Mouse (Mus musculus) monocyte, adult 2 months (primary cell): ENCODE results near the gene Unc13d.

Experiments used
- DNase-seq, 2 experiments: peaks; one replicate each; pipeline ENCODE4 v3.0.0; 2022; ENCODE audit warnings: low spot score in 2 of 2, low read depth in 1 of 2

Unc13d gene

DNA sequence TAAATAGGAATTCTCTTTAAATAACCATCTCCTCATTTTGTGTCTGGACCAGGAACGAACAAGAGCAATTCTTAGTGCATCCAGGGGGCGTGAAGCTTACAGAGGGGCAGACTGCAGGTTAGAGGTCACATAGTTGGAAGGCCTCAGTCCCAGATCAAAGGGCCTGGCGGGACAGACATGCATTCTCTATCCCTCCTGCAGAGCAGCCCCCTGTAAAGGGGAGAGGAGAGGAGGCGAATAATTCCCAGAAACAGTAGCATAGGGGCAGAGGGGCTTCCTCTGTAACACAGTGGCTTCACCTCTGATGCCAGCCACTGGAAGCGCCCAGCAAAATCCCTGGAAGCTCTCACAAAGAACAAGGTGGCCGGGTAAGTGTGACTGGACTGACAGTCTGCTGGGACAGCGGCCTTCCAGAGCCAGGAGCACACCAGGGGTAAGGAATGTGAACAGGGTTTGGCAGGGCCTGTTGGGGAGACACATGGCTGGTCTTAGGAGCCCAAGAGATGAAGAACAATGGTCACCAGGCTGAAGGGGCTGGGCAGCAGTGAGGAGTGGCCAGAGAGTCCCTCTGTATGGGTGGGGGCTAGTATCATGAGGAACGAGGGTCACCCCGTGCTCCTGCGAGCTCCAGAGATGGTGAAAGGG is 1.0 kb upstream of the Unc13d start:
- no peak for DNase-seq

GRCm38 (mm10) chr11:116078221-116078620 is 460 bp upstream of the Unc13d start:
- DNase-seq, result peak in 1 of 2 experiments; percentile 67

DNA sequence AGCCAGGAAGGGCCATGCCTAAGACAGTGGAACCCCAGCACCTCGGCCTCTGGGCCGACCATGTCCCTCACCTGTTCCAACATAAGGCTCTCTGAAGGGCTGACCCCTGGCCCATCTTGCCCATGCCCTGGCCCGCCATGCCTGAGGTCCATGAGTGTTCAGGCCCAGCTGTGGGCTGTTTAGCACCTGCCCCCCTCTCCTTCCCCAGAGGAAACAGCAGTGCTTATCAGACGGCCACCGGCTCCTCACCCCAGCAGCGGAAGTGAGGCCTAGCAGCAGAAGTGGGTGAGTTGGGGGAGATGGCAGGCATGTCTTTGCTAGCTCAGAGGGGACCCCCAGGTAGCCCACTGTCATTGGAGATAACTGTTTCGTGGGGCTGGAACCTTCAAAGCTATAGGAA is 925 bp downstream of the Unc13d start:
- no peak for DNase-seq

GRCm38 (mm10) chr11:116076266-116076540 is 1.6 kb downstream of the Unc13d start:
- no peak for DNase-seq

GRCm38 (mm10) chr11:116075539-116076265 is 2.1 kb downstream of the Unc13d start:
- no peak for DNase-seq

DNA sequence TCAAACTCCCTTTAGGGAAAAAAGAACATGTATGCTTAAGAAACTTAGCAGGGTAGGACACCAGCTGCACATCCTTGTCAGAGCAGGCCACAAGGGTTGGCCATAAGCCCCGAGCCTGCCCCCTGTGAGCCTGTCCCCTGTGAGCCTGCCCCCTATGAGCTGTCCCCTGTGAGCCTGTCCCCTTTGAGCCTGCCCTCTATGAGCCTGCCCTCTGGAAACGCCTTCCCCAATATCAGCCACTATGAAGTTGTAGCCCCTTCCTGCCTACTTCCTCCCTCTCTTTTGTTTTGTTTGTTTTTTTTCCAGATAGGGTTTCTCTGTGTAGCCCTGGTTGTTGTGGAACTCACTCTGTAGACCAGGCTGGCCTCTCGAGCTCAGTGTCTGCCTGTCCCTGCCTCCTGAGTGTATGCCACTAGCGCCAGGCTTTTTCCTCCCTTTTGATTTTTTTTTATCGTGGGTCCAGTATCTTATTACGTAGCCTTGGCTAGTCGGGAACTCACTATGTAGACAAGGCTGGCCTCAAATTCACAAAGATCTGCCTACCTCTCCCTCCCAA is 3.2 kb downstream of the Unc13d start:
- no peak for DNase-seq

DNA sequence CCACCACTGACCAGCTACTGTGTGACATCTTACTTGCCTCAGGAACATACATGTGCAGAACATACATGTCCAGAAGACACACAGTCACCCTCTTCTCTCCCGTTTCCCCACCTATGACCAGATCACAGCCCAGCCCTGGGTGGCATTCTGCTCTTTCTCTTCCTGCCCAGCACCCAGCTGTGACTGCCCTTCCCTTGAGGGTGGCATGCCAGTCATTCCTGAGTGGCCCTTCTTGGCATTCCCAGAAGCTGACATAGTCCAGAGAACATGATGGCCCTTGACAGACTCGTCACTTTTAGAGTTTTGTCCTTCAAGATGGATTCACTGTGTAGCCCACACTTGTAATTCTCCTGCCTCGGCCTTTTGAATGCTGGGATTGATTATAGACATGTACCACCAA is 5.2 kb downstream of the Unc13d start:
- no peak for DNase-seq

DNA sequence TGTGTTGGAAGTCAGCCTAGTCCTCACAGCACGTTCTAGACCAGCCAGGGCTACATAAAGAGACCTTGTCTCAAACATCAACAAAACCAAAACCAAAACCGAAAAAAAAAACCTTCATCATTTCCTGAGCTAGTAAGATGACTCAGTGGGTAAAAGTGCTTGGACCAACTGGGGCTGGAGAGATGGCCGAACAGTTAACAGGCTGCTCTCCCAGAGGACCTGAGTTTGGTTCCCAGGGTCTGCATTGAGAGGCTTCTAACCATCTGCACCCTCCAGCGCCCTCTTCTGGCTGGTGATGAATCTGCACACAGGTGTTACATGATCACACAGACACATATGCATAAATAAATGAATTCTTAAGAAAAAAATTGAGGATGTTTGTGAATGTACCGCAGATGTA is 6.3 kb downstream of the Unc13d start:
- DNase-seq, result no peak

GRCm38 (mm10) chr11:116065345-116065744 is 12.4 kb downstream of the Unc13d start:
- no peak for DNase-seq

- DNase-seq, result no peak
Observed at GRCm38 (mm10) chr11:116064187-116064867, 13.4 kb downstream of the Unc13d start.

DNA sequence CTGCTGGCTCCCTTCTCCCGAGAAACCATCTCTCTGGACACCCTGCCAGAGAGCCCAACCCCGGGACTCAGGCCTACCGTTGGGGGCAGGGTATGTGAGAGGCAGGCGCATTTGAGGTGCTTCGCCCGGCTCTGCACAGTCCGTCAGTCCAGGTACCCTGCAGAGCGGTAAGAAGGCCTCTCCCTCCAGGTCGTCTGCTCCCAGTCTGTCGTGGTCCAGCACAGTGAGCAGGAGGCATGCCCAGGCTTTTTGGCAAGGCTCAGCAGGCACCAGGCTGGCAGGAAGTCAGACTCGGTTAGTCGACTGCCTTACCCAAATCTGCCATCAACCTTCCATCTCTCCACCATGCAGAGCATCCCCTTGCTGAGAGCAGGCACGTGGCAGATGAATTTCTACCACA is 14.2 kb downstream of the Unc13d start:
- no peak for DNase-seq

DNA sequence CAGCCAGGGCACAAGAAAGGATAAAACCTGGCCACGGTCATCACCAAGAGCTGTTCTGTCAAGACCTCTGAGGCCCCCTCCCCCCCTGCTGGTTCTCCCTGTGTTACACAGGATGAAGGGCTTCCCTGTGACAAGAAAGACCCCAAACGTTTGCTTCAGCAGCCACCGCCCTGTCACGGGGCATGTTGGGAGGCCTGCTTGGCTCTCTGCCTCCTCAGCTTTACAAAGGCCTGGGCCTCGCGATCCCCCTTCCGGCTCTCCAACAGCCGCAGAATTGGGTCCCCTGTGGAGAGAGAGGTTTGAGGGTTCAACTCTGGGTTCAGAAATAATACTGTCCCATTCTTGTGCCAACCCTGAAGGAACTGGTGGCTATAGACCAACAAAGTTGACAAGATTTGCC is 15.2 kb downstream of the Unc13d start:
- DNase-seq, result no peak

DNA sequence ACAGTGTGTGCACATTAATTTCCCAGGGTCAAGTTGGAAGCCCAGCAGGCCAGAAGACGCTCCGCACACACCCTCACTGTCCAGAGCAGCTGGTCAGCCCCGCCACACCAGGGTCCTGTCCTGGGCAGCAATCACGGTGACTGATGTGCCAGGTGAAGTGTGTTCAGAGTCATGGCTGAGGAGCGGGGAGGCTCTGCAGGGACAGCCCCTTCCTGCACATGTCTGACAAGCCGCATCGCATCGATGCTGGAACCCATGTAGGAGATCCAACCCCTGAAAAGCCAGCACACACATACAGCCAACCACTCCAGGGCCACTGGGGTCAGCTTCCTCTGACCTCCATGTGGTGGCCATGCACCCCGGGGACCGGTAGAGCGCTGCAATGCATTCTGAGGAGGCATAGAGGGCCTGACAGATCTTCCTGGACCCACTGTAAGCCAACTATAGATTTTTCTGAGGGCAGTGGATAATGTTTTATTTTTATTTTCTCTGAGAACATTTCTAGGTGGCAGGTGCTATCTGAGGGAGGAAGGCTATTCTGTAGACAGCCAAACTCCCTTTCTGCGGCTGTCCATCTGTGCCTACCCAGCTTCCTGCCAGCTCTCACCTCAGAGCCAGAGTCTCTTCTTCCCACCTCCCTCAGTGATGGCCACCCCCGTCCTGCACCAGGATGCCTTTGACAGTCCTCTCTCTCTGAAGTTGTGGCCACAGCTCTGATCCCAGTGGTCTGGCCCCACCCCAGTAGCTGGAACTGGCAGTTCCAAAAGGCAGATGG is 15.9 kb downstream of the Unc13d start:
- no peak for DNase-seq

DNA sequence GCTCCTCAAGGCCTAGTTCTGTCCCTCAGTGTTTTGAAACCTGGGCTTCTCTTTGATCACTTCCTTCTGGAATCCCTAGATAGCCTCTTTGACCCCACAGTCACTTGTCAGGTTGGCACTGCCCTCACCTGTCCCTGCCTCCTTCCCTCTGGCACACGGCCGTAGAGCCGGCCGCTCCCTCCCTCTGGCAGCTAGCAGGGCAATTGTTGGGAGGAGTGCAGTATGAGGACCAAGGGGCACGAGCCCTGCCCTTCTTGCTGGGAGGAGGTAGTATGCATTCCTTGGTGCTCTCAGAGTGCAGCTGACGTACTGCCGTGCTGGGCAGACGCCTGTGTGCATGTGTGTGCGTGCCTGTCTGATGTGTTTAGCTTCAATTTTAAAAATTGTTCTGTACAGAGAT is 17.2 kb downstream of the Unc13d start:
- DNase-seq, result no peak

- DNase-seq, result no peak
Observed at GRCm38 (mm10) chr11:116059691-116060025, 18.1 kb downstream of the Unc13d start.

GRCm38 (mm10) chr11:116058868-116059690 is 18.7 kb downstream of the Unc13d start:
- DNase-seq, result no peak

- DNase-seq, result no peak
Observed at GRCm38 (mm10) chr11:116058022-116058614, 19.6 kb downstream of the Unc13d start.

- no peak for DNase-seq
Observed at GRCm38 (mm10) chr11:116057237-116057881, 20.4 kb downstream of the Unc13d start.

- no peak for DNase-seq
Observed at GRCm38 (mm10) chr11:116055873-116056272, 21.9 kb downstream of the Unc13d start.
